Mouse (Mus musculus): ENCODE measurements around the gene Spc25. TPM values are rescaled to one million over a fixed set of nuclear protein-coding genes. Genes with fewer than 3 reads are reported as not detected.

The Spc25 gene
- polyA plus RNA-seq, 1 experiment from 2014 or later: 44.9 TPM

GRCm38 (mm10) chr2:69221868-69222416 is 15.9 kb upstream of the Spc25 start:
- Histone ChIP-seq H3K27me3 (no peaks in the 10 kb centered on the region), H3K9me3 (no peaks in the 10 kb centered on the region), H3K4me1 (replicated peaks) (peaks cover 8% of the 10 kb centered on the region), H3K4me2 (no peak overlapping the region), H3K4me3 (no peak overlapping the region), H3K36me3 (no peaks in the 10 kb centered on the region), H3K9ac (no peak overlapping the region), H3K27ac (no peak overlapping the region)
- 28% methylated on average over 5 of the region's 5 CpGs for WGBS
- no peak for ATAC-seq (ENCODE audit: low FRiP score)

GRCm38 (mm10) chr2:69215242-69215641 is 9.2 kb upstream of the Spc25 start:
- Histone ChIP-seq H3K4me2 (no peak overlapping the region), H3K9me3 (no peaks in the 10 kb centered on the region), H3K27me3 (no peaks in the 10 kb centered on the region), H3K36me3 (no peaks in the 10 kb centered on the region), H3K4me3 (no peak overlapping the region), H3K27ac (no peak overlapping the region), H3K9ac (no peak overlapping the region), H3K4me1 (replicated peaks) (peaks cover 16% of the 10 kb centered on the region; the same call in 1 of the 2 replicates)
- ATAC-seq (ENCODE audit: low FRiP score): no peak
- 64% methylated on average over 7 of the region's 7 CpGs for WGBS

- ATAC-seq (ENCODE audit: low FRiP score): no peak
- H3K27me3 ChIP-seq: no peaks in the 10 kb centered on the region
- H3K27ac ChIP-seq: no peak overlapping the region
- no peak overlapping the region for H3K4me3 ChIP-seq
- H3K36me3 ChIP-seq: no peaks in the 10 kb centered on the region
- peaks cover 11% of the 10 kb centered on the region; the same call in 1 of the 2 replicates for H3K4me1 ChIP-seq (replicated peaks)
- H3K4me2 ChIP-seq: no peak overlapping the region
- H3K9ac ChIP-seq: no peak overlapping the region
- H3K9me3 ChIP-seq: no peaks in the 10 kb centered on the region
- WGBS: 77% methylated on average over 10 of the region's 10 CpGs
Observed at GRCm38 (mm10) chr2:69212652-69213051, 6.7 kb upstream of the Spc25 start.

GRCm38 (mm10) chr2:69210773-69211172 is 4.8 kb upstream of the Spc25 start, which contains the start of gene G6pc2:
G6pc2 (plus strand) TSS chr2:69211073.
- WGBS: 87% methylated on average over 7 of the region's 7 CpGs
- no peak within 1 kb of the TSS for H3K4me2 ChIP-seq
- no peaks in the 10 kb centered on the region for H3K36me3 ChIP-seq

GRCm38 (mm10) chr2:69209684-69210083 is 3.7 kb upstream of the Spc25 start:
- no peaks in the 10 kb centered on the region for H3K9me3 ChIP-seq
- no peaks in the 10 kb centered on the region for H3K36me3 ChIP-seq
- H3K9ac ChIP-seq: no peak overlapping the region
- WGBS: 89% methylated on average over 3 of the region's 3 CpGs
- H3K27ac ChIP-seq: no peak overlapping the region
- no peak overlapping the region for H3K4me3 ChIP-seq
- peaks cover 10% of the 10 kb centered on the region for H3K4me1 ChIP-seq (replicated peaks)
- no peaks in the 10 kb centered on the region for H3K27me3 ChIP-seq
- ATAC-seq (ENCODE audit: low FRiP score): no peak
- H3K4me2 ChIP-seq: no peak overlapping the region

More at GRCm38 (mm10) chr2:69210773-69211172, 4.8 kb upstream of the Spc25 start, which contains the start of gene G6pc2:
- Histone ChIP-seq H3K27me3 (no peaks in the 10 kb centered on the region), H3K9me3 (no peaks in the 10 kb centered on the region), H3K4me1 (replicated peaks) (peaks cover 8% of the 10 kb centered on the region; the same call in 1 of the 2 replicates), H3K4me3 (no peak within 1 kb of the TSS), H3K9ac (no peak within 1 kb of the TSS), H3K27ac (no peak within 1 kb of the TSS)
- no peak for ATAC-seq (ENCODE audit: low FRiP score)

GRCm38 (mm10) chr2:69206523-69206922 is 529 bp upstream of the Spc25 start:
- H3K27me3 ChIP-seq: no peaks in the 10 kb centered on the region
- peak overlapping the region; percentile 22; the same call in 1 of the 2 replicates for H3K4me2 ChIP-seq
- peaks cover 10% of the 10 kb centered on the region for H3K4me1 ChIP-seq (replicated peaks)
- peaks cover under 1% of the 10 kb centered on the region; the same call in 1 of the 2 replicates for H3K36me3 ChIP-seq
- WGBS: 28% methylated on average over 7 of the region's 7 CpGs
- no peaks in the 10 kb centered on the region for H3K9me3 ChIP-seq
- no peak overlapping the region for H3K27ac ChIP-seq
- no peak overlapping the region; the same call in 1 of the 2 replicates for H3K4me3 ChIP-seq
- peak; percentile 41; the same call in 1 of the 2 replicates for ATAC-seq (ENCODE audit: low FRiP score)
- no peak overlapping the region for H3K9ac ChIP-seq

GRCm38 (mm10) chr2:69205185-69205584 is 809 bp downstream of the Spc25 start:
- 18% methylated on average over 6 of the region's 6 CpGs for WGBS
- H3K4me2 ChIP-seq: peak overlapping the region; percentile 95
- H3K27ac ChIP-seq: no peak overlapping the region
- no peaks in the 10 kb centered on the region for H3K27me3 ChIP-seq
- no peak for ATAC-seq (ENCODE audit: low FRiP score)
- H3K4me3 ChIP-seq: peak overlapping the region; percentile 80
- peaks cover 5% of the 10 kb centered on the region for H3K36me3 ChIP-seq
- H3K4me1 ChIP-seq (replicated peaks): peaks cover 10% of the 10 kb centered on the region
- H3K9ac ChIP-seq: peak overlapping the region; percentile 79
- H3K9me3 ChIP-seq: no peaks in the 10 kb centered on the region

- ATAC-seq (ENCODE audit: low FRiP score): no peak
- no peaks in the 10 kb centered on the region for H3K9me3 ChIP-seq
- 91% methylated on average over 5 of the region's 5 CpGs for WGBS
Observed at GRCm38 (mm10) chr2:69193555-69193954, 12.4 kb downstream of the Spc25 start.

GRCm38 (mm10) chr2:69191059-69191458 is 14.9 kb downstream of the Spc25 start:
- Histone ChIP-seq H3K36me3 (peaks cover 9% of the 10 kb centered on the region; the same call in 1 of the 2 replicates), H3K4me1 (replicated peaks) (no peaks in the 10 kb centered on the region), H3K9ac (no peak overlapping the region), H3K4me3 (no peak overlapping the region), H3K9me3 (no peaks in the 10 kb centered on the region), H3K4me2 (no peak overlapping the region), H3K27me3 (no peaks in the 10 kb centered on the region), H3K27ac (no peak overlapping the region)
- ATAC-seq (ENCODE audit: low FRiP score): no peak
- 91% methylated on average over 5 of the region's 5 CpGs for WGBS

More at GRCm38 (mm10) chr2:69193555-69193954, 12.4 kb downstream of the Spc25 start:
- Histone ChIP-seq H3K4me1 (replicated peaks) (no peaks in the 10 kb centered on the region), H3K9ac (no peak overlapping the region), H3K4me2 (no peak overlapping the region), H3K27ac (no peak overlapping the region), H3K4me3 (no peak overlapping the region), H3K36me3 (peaks cover 9% of the 10 kb centered on the region; the same call in 1 of the 2 replicates), H3K27me3 (no peaks in the 10 kb centered on the region)

- Histone ChIP-seq H3K36me3 (peaks cover 9% of the 10 kb centered on the region; the same call in 1 of the 2 replicates), H3K4me1 (replicated peaks) (no peaks in the 10 kb centered on the region), H3K27me3 (no peaks in the 10 kb centered on the region), H3K9ac (no peak overlapping the region), H3K4me2 (no peak overlapping the region), H3K27ac (no peak overlapping the region), H3K9me3 (no peaks in the 10 kb centered on the region), H3K4me3 (no peak overlapping the region)
- WGBS: 82% methylated on average over 4 of the region's 4 CpGs
- ATAC-seq (ENCODE audit: low FRiP score): no peak
Observed at GRCm38 (mm10) chr2:69189222-69189621, 16.8 kb downstream of the Spc25 start.

GRCm38 (mm10) chr2:69188732-69189131 is 17.3 kb downstream of the Spc25 start:
- no peak for ATAC-seq (ENCODE audit: low FRiP score)
- WGBS: 88% methylated on average over 6 of the region's 6 CpGs
- Histone ChIP-seq H3K9me3 (no peaks in the 10 kb centered on the region), H3K4me3 (no peak overlapping the region), H3K27me3 (no peaks in the 10 kb centered on the region), H3K27ac (no peak overlapping the region), H3K9ac (no peak overlapping the region), H3K36me3 (peaks cover 8% of the 10 kb centered on the region; the same call in 1 of the 2 replicates), H3K4me2 (no peak overlapping the region), H3K4me1 (replicated peaks) (no peaks in the 10 kb centered on the region)

- H3K36me3 ChIP-seq: 0 out of 2 replicates have a peak, but pooled peaks cover under 1% of the 10 kb centered on the region
- H3K27me3 ChIP-seq: no peaks in the 10 kb centered on the region
- no peaks in the 10 kb centered on the region for H3K4me1 ChIP-seq (replicated peaks)
- WGBS: 96% methylated on average over 2 of the region's 2 CpGs
- no peak overlapping the region for H3K4me2 ChIP-seq
- H3K9ac ChIP-seq: no peak overlapping the region
- no peaks in the 10 kb centered on the region for H3K9me3 ChIP-seq
- H3K4me3 ChIP-seq: no peak overlapping the region
- ATAC-seq (ENCODE audit: low FRiP score): no peak
- no peak overlapping the region for H3K27ac ChIP-seq
Observed at GRCm38 (mm10) chr2:69187990-69188389, 18.0 kb downstream of the Spc25 start.

- Histone ChIP-seq H3K4me1 (replicated peaks) (no peaks in the 10 kb centered on the region), H3K9ac (no peak overlapping the region), H3K4me2 (no peak overlapping the region), H3K27me3 (no peaks in the 10 kb centered on the region), H3K9me3 (no peaks in the 10 kb centered on the region), H3K27ac (no peak overlapping the region), H3K36me3 (no peaks in the 10 kb centered on the region), H3K4me3 (no peak overlapping the region)
- ATAC-seq (ENCODE audit: low FRiP score): no peak
- 92% methylated on average over 4 of the region's 4 CpGs for WGBS
Observed at GRCm38 (mm10) chr2:69179721-69180120, 26.3 kb downstream of the Spc25 start.
